Mouse (Mus musculus): ENCODE results near the gene Htr1f. TPM values are rescaled to one million over a fixed set of nuclear protein-coding genes. Genes with fewer than 3 reads are reported as not detected.

Gene Htr1f
- polyA plus RNA-seq, 3 experiments from 2014 or later, result not detected

- peak; percentile 82 for ATAC-seq
Observed at GRCm38 (mm10) chr16:64961690-64962089, 144.0 kb downstream of the Htr1f start.

- ATAC-seq, result peak; percentile 99
Observed at GRCm38 (mm10) chr16:64941646-64942195, 163.9 kb downstream of the Htr1f start.

DNA sequence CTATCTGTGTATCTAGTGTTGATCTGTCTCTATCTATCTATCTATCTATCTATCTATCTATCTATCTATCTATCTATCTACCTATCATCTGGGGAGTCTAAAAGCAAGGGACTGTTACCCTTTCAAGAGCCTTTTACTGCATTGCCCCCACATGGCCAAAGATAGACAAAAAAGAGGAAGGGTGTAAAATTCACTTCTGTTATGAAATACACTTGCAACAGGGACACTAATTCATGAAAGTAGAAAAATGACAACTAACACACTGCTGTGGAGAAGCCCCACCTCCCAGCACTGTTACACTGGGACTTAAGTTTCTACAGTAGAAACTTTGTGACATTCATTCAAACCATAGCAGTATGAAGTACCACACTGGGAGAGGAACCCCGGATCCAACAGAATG is 170.9 kb downstream of the Htr1f start:
- ATAC-seq, result no peak

DNA sequence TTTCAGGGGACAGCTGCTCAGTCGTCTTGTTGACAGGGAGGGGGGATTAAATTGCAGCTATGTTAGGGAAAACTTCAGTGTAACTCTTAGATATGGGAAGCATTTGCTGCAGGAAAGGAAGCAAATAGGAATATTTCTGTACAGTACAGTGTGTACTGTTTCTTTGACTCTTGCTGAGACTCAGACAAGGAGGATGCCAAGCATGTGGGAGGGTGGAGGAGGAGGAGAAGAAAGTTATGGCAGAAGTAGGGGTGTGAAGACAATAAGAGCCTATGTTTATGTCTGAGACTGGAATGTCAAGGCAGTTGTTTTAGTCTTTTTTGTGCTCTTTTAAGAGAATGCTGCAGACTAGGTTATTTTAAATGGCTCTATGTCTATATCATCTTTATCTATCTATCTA is 171.6 kb downstream of the Htr1f start:
- ATAC-seq, result no peak

- ATAC-seq, result no peak
Observed at GRCm38 (mm10) chr16:64923500-64923899, 182.2 kb downstream of the Htr1f start.

DNA sequence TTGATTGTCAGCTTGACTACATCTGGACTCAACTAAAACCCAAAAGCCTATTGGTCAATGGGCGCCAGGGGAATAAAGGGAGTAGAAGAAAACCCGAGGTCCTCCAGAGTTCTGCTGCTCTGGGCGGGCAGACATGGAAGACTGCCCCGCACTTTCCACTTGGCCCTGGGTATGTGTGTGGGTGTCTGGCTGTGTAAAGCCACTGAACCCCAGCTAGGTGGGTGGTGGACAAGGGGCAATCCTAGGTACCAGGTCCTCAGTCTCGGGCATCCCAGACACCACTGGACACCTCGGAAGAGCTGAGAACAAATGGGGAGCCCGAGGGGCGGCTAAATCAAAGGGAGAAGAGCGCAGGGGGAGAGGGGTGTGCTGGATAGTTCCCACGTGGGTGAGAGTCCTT is 196.9 kb downstream of the Htr1f start:
- ATAC-seq, result no peak

GRCm38 (mm10) chr16:64907112-64907511 is 198.5 kb downstream of the Htr1f start:
- ATAC-seq, result no peak

DNA sequence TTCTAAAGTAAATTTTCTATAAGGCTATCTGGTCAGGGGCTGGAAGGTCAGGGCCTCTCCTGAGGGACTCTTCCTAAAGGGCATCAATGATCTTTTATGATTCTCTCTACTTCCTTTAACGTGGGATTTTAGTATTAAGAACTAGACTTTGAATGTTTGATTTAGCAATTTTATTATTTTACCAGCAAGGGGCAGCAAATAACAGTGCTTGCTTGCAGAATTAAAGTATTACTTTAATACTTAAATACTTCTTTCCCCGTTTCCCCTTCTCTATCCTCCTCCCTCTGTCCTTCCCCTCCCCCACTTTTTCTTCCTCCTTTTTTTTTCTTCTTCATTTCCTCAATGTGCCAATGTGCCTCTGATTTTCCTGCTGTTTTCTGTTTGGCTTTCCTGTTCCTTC is 202.3 kb downstream of the Htr1f start:
- no peak for ATAC-seq

DNA sequence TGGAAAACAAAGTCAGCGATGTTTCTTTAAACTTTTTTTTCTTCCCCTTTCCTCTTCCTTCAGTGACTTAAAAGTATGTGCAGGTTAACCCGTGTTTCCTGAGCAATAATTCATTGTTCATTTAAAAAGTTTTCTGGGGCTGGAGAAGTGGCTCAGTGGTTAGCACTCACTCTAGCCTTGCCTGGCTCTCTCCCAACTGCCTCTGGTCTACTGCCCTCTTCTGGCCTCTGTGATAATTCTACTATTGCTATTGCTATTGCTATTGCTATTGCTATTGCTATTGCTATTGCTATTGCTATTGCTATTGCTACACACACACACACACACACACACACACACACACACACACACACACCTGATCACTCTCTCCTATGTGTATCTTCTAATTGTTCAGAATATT is 206.6 kb downstream of the Htr1f start:
- peak; percentile 73 for ATAC-seq

GRCm38 (mm10) chr16:64889496-64889895 is 216.2 kb downstream of the Htr1f start:
- ATAC-seq, result no peak

- ATAC-seq, result no peak
Observed at GRCm38 (mm10) chr16:64885547-64885946, 220.1 kb downstream of the Htr1f start.

- no peak for ATAC-seq
Observed at GRCm38 (mm10) chr16:64885142-64885541, 220.5 kb downstream of the Htr1f start.

DNA sequence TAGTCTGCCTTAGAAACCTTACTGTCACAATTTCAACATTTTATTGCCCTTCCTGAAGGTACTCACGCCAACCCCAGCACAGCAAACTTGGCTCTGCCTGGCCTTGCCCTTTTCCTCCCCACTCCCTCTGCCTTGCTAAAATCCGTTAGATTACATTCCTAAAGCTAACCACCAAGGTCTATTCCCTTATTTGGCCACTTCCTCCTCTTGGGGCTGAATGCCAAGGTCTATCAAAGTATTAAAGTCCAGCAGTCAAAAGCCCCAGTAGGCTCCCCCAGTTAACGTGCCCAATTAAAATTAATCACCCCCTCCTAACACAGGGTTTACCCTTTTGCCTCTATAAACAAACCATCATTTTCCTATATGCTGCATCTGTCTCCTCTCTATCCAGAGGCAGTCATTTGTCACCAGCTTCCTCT is 221.2 kb downstream of the Htr1f start:
- ATAC-seq, result no peak

DNA sequence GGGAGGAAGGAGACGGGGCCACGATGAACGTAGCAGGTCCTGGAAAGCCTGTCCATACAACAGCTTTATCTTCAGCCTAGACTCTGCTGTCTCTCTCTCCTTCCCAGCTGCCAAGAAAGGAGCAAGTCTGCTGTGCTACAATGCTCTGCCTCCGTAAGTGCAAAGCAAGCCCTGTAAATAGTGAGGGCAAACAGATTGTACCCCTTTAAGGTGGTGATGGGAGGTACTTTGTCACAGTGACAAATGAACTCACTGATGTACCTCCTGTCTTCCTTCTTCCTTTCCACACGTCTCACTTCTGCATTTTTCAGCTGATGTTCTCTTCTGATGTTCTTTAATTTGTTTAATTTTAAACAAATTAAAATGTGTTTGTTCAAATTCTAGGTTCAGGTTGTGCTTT is 221.8 kb downstream of the Htr1f start:
- ATAC-seq, result no peak

GRCm38 (mm10) chr16:64881442-64881841 is 224.2 kb downstream of the Htr1f start:
- ATAC-seq, result peak; percentile 60

DNA sequence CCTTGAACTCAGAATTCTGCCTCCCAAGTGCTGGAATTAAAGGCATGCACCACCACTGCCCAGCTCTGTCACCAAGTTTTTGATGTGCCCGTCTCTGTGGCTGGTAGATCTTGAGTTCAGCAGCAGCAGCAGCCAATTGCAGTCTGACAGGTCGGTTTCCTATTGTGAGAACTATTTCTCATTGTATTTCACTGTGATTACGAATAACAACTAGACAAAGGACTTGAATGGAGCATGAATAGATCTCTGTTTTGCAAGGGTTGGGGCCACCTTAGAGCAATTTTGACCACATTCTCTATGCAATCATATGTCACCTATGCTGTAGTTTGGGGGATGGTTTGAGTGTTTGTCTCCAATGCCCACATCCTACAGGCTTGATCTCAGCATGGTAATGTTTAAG is 224.7 kb downstream of the Htr1f start:
- no peak for ATAC-seq

- no peak for ATAC-seq
Observed at GRCm38 (mm10) chr16:64879735-64880134, 225.9 kb downstream of the Htr1f start.

DNA sequence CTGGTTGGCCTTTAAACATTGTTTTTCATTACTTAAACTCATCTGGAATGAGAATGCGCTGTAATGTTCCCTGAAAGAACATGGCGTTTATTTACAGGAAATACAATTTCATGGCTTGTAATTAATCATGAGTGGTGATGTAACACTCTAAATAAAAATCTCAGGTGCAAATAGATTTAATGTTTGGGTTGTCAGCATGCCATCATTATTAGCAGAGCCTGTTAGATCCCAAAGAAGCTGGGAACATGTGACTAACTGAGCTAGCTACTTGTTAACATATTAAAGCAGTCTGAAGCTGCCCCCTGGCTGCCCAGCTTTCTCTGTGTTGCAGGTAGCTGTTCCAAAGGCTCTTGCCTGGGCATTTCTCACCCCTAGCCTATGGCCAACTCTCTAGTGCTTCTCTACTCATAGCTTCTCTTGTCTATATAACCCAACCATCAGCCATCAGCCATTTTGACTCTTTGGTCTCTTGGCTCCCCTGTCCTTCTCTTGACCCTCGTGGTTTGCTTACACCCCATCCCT is 227.0 kb downstream of the Htr1f start:
- ATAC-seq, result no peak

GRCm38 (mm10) chr16:64877314-64877713 is 228.3 kb downstream of the Htr1f start:
- ATAC-seq, result no peak

DNA sequence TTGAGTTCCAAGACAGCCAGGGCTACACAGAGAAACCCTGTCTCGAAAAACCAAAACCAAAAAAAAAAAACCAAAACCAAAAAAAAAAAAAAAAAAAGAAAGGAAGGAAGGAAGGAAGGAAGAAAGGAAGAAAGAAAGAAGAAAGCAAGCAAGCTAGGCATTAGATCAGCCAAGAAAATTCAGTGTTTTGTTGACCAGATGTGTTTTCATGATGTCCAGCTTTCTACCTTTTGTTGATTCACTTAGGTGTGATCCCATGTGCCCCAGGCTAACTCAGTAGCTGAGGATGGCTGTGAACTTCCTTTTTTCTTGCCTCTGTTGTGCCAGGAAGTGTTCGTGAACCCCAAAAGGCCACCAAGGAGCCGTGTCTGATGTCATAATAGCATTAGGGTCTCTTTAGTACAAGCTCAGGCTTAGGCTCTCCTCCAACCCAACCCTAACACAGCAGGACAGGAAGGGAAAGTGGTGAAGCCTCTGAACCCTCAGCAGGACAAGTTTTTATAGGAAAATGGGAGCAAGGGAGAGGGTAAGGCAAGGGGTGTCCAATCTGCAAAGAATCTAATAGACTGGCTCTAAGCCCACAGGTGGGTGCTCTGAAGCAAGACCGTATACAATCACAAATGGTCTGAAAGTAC is 228.9 kb downstream of the Htr1f start:
- ATAC-seq, result no peak

- no peak for ATAC-seq
Observed at GRCm38 (mm10) chr16:64875822-64876221, 229.8 kb downstream of the Htr1f start.

DNA sequence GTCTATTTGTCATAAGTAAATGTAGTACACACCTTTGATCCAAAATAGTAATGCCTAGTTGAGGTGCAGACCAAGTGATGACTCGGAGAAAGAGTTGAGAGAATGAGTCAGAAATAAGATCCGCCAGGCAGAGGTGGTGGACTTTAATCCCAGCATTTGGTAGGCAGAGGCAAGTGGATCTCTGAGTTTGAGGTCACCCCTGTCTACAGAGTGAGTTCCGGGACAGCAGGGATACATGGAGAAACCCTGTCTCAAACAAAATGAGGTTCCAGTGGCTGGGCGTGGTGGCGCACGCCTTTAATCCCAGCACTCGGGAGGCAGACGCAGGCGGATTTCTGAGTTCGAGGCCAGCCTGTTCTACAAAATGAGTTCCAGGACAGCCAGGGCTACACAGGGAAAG is 230.3 kb downstream of the Htr1f start:
- ATAC-seq, result no peak

Measured in inflammation-experienced regulatory T-cells, adult 6 months (primary cell).